9 mouse cellular contexts compared by ENCODE assay signal in the genomic region with DNA sequence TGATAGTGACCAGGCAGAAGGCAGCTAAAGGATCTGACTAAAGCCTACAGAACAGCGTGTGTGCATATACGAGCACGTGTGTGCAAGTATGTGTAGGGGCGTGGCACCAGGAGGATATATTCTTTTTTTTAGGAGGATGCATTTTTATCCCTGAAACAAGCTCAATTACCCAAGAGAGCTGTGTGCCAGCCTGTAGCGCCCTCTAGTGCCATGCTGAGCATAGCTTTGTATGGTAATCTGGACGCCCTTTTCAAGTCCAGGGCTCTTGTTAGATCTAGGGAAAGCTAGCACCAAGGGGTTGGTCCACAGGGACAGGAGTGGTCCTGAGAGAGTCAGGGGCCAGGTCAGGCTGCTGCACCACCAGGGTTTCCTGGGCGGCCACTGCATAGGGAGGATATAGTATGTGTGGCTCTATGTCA. TPM values are rescaled to one million over a fixed set of nuclear protein-coding genes. Genes with fewer than 3 reads are reported as not detected.
DNase-seq lines count a peak whose midpoint lies in the region; ATAC-seq and TF ChIP-seq lines count a peak whose summit lies in the region.
"Had no signal": no experiment of that assay in that cellular context is flagged by ENCODE, and none has a peak within 500 bp of the region (broad histone marks: within the 10 kb centered on the region; RNA-seq: fewer than 3 reads in every experiment).

No protein-coding gene starts in this region.

- H3K27me3 ChIP-seq in kidney, postnatal 0 days (ENCODE audit: insufficient read depth, low read length), result no peaks in the 10 kb centered on the region
- H3K27me3 ChIP-seq in liver, embryonic 14.5 days (ENCODE audit: control insufficient read depth, insufficient read depth, low read length), result no peaks in the 10 kb centered on the region
- H3K27me3 ChIP-seq: heart, embryonic 13.5 days had no signal

- DNase-seq in B cell, adult 2 months, result peak; percentile 54 to 63
- peak; percentile 15 for DNase-seq in T-cell, adult 2 months (ENCODE audit: low spot score)
- DNase-seq in cerebellum, postnatal 4 days (ENCODE audit: low spot score in 2 of 2), result peak; percentile 52 to 75
- peak; percentile 68 for DNase-seq in gastrocnemius, postnatal 14 days
- DNase-seq in kidney, postnatal 0 days (ENCODE audit: low spot score), result peak; percentile 86
- DNase-seq in liver, embryonic 14.5 days (ENCODE audit: low read depth in 3 of 3, low spot score in 3 of 3), result peak; percentile 18 to 39 (median 33)
- peak; percentile 90 for DNase-seq in retina, embryonic 14.5 days (ENCODE audit: low spot score)
- peak; percentile 69 to 72 for DNase-seq in urinary bladder, postnatal 36 days (ENCODE audit: low spot score in 2 of 2)

- no peak overlapping the region for H3K4me2 ChIP-seq in kidney, postnatal 0 days (ENCODE audit: low read length)
- H3K4me2 ChIP-seq in liver, embryonic 14.5 days (ENCODE audit: low read depth), result no peak overlapping the region
- H3K4me2 ChIP-seq: heart, embryonic 13.5 days had no signal

- TF ChIP-seq CTCF in kidney, postnatal 0 days (IDR thresholded peaks at IDR 0.05; ENCODE audit: low read depth), result peak; percentile 93
- TF ChIP-seq CTCF in liver, embryonic 14.5 days (IDR thresholded peaks at IDR 0.05; ENCODE audit: low read depth), result peak; percentile 83

- no peak overlapping the region for H3K4me3 ChIP-seq in kidney, postnatal 0 days (replicated peaks; ENCODE audit: low read depth, low read length)
- no peak overlapping the region for H3K4me3 ChIP-seq in liver, embryonic 14.5 days (ENCODE audit: insufficient read depth in 1 of 2, low read depth in 2 of 2, low read length in 2 of 2)
- H3K4me3 ChIP-seq: heart, embryonic 13.5 days had no signal

- intact Hi-C loops in gastrocnemius, postnatal 14 days (cut with DNase I; ENCODE audit: low total_unique reads), result loop anchor here (2.0 kb wide), 1 partner anchor 63 kb away; no protein-coding TSS in a partner anchor

- ATAC-seq in kidney, postnatal 0 days (replicated peaks; ENCODE audit: low FRiP score, low read depth), result no peak
- ATAC-seq in liver, embryonic 14.5 days (ENCODE audit: insufficient read depth), result no peak

- no peak overlapping the region for H3K27ac ChIP-seq in kidney, postnatal 0 days
- H3K27ac ChIP-seq in liver, embryonic 14.5 days, result no peak overlapping the region
- H3K27ac ChIP-seq: heart, embryonic 13.5 days had no signal

- no peaks in the 10 kb centered on the region for H3K9me3 ChIP-seq in kidney, postnatal 0 days (replicated peaks; ENCODE audit: low read length)
- no peaks in the 10 kb centered on the region for H3K9me3 ChIP-seq in liver, embryonic 14.5 days (ENCODE audit: control insufficient read depth, low read length)
- H3K9me3 ChIP-seq: heart, embryonic 13.5 days had no signal

- H3K9ac ChIP-seq in kidney, postnatal 0 days (ENCODE audit: low read depth, low read length), result no peak overlapping the region
- no peak overlapping the region for H3K9ac ChIP-seq in liver, embryonic 14.5 days (replicated peaks)
- H3K9ac ChIP-seq: heart, embryonic 13.5 days had no signal

- peaks cover 21% of the 10 kb centered on the region for H3K36me3 ChIP-seq in kidney, postnatal 0 days (ENCODE audit: insufficient read depth, low read length)
- H3K36me3 ChIP-seq in liver, embryonic 14.5 days (replicated peaks; ENCODE audit: control insufficient read depth, insufficient read depth, low read depth), result no peaks in the 10 kb centered on the region

- TF ChIP-seq EP300 in liver, embryonic 14.5 days (IDR thresholded peaks at IDR 0.05; ENCODE audit: low read depth), result no peak

- no peaks in the 10 kb centered on the region for H3K4me1 ChIP-seq in kidney, postnatal 0 days (replicated peaks; ENCODE audit: insufficient read depth, low read length)
- no peaks in the 10 kb centered on the region for H3K4me1 ChIP-seq in liver, embryonic 14.5 days (replicated peaks; ENCODE audit: control insufficient read depth in 2 of 2, insufficient read depth in 2 of 2, low read length in 1 of 2)

- 20% methylated on average over 7 of the region's 7 CpGs for whole genome bisulfite sequencing in kidney, postnatal 0 days
- WGBS in liver, embryonic 14.5 days (ENCODE audit: insufficient replicate concordance), result 28% methylated on average over 7 of the region's 7 CpGs

RNA-seq across cellular contexts. Expression of a gene that starts 16.4 kb away (rescaled TPM):
- total RNA-seq in gastrocnemius, postnatal 14 days (2021), result 1 to 10 TPM; 1.9 to 3.1 TPM
- polyA plus RNA-seq in kidney, postnatal 0 days (2015; fragmentation: Nextera tagmentation; extraction: Ambion mirVana), result 14.4 and 15.0 TPM in 2 replicates
- 3.9 and 4.5 TPM in 2 replicates for polyA plus RNA-seq in liver, embryonic 14.5 days (2012; rRNA removed)
- polyA plus RNA-seq in liver, embryonic 14.5 days (2014; fragmentation: Nextera tagmentation; extraction: Ambion mirVana), result 1.2 and 1.8 TPM in 2 replicates

RNA-seq across cellular contexts. Expression of a gene that starts 44.7 kb away (rescaled TPM):
- total RNA-seq in gastrocnemius, postnatal 14 days (2021), result 10 to 100 TPM; 79.0 to 88.6 TPM
- polyA plus RNA-seq in kidney, postnatal 0 days (2015; fragmentation: Nextera tagmentation; extraction: Ambion mirVana), result 53.4 and 58.3 TPM in 2 replicates
- polyA plus RNA-seq in liver, embryonic 14.5 days (2012; rRNA removed), result 7.9 TPM in 2 replicates
- polyA plus RNA-seq in liver, embryonic 14.5 days (2014; fragmentation: Nextera tagmentation; extraction: Ambion mirVana), result 13.4 and 18.4 TPM in 2 replicates

Comparison
In these comparisons a context has a peak if more than half of its experiments do, and no peak if none do; other contexts are left out.
1. DNase-seq: peak in every context shown above with its lines; median percentile 90 in retina, embryonic 14.5 days; 86 in kidney, postnatal 0 days; 70 in urinary bladder, postnatal 36 days; 68 in gastrocnemius, postnatal 14 days; 64 in cerebellum, postnatal 4 days; 58 in B cell, adult 2 months; 33 in liver, embryonic 14.5 days; 15 in T-cell, adult 2 months.